Mouse (Mus musculus): ENCODE results near the gene Tmem253. TPM values are rescaled to one million over a fixed set of nuclear protein-coding genes. Genes with fewer than 3 reads are reported as not detected.

Gene Tmem253
- 1.6 and 2.0 TPM in 2 replicates for polyA plus RNA-seq (2012; rRNA removed)

DNA sequence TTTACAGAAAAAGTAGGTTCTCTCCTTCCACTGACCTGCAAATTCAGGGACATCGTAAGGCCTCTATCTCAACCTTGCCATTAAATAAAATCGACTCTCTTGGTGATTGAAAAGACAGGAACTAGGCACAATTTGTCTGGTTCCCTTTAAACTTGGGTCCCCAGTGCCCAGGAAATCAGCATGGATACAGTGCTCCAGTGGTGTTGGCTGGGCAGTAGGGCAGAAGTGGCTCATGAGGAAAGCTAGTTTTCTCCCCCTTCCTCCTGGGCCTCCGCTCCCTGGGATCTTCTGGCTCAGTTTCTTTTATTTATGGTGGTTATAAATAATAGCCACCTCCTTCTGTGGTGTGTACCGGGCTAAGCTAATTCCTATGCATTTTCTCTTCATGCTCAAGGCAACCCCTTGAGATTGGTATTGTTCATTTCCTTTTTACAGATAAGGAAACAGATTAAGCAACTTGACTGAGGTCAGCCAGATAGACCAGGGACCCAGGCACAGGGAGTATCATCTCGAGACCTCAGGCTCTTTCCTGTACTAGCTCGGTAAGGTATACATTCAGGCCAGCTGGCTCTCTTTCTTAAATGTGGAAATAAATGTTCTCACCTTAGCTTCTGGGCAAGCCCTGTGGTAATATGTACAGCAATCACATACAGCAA, at the start of gene Tmem253:
Gene Tmem253, plus strand, starts transcription at position 214 of the 656 bp plus-strand sequence.

DNA sequence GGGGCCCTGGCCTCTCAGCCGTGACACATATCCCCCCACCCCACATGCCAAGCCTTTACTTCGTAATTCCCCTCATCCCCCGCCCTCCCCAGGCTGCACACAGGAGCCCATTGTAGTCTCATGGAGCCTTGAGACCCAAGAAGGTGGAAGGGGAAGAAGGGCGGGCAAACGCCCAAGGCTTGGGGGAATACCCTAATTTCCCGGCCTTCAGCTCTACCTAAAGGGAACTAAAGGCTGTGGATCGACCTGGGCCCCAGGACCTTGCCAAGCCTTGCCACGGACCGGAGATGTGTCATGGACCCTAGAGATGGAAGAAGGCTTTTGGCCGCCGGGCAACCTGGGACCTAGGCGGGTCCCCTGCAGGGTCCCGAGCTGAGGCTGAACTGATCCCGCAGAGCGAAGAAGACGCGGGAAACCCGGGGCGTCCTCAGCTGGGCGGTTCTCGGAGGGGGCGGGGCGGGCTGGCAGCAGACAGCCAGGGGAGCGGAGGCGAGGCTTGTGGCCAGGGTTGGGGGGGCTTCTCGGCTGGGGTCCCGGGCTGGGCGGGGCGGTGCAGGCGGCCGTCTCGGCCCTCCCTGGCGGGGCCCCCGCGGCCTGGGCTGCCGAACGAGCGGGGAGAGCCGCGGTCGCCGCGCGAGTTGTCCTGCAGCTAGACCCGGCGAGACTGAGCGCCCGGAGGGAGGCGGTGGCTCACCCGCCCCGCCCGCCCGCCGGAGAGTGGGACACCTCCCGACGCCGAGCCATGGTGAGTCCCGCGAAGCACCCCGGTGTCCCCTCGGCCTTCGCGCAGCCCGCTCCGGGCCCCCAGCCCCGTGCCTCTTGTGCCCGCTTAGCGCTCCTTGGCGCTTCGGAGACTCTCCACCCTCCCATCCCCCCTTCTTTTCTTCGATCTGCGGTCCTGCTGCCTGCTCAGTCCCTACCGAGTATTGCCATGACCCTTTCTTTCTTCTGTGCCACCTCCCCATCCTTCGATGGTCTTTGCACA, 30.9 kb upstream of the Tmem253 start, which contains the start of gene Arhgef40:
Gene Arhgef40, plus strand, starts transcription at position 473 of the 985 bp plus-strand sequence.

DNA sequence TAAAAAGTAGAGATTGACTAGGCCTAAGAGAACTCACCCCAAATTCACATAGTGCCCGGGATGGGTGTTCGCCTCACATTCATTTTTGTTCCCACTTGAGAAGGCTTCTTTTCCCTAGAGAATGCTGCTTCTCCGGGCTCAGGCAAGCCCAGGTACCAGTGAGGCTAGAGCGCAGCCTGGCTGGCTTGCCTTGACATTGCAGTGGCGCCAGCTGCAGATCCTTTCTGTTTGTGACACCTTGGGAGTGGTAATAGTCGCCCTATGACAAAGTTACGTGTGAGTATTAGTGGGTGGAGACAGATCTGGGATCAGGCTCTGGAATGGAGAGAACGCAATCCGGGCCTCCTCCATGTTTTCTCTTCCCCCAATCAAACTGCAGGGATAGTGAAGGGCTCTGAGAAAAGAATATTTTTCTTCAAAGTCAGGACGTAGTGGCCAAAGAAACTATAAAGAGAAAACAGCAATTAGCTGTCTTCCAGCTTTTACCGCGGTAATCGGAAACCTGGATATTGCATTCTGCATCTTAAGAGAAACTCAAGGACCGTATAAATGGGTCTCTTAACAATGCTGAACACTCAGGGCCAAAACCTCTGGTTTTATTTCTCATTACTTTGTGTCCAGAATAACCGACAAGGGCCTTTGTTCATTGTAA, 5.2 kb downstream of the Tmem253 start, which contains the start of gene Zfp219:
Gene Zfp219, minus strand, starts transcription at position 248 of the 652 bp plus-strand sequence.

DNA sequence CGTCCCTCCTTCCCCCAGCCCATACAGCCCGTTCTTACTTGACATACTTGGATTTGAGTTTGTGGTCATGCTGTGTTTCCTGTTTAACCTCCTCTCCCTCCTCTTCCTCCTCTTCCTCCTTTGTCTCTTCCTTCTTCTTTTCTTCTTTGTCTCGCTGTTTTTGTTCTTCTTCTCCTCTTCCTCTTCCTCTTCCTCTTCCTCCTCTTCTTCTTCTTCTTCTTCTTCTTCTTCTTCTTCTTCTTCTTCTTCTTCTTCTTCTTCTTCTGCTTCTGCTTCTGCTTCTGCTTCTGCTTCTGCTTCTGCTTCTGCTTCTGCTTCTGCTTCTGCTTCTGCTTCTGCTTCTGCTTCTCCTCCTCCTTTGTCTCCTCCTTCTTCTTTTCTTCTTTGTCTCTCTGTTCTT, 26.9 kb downstream of the Tmem253 start, which contains the start of gene Olfr221:
Gene Olfr221, minus strand, starts transcription at position 101 of the 400 bp plus-strand sequence.

Other genes starting within 250 kb of the Tmem253 start
- not detected in 2 replicates for gene Ang4, start 242.1 kb upstream of the Tmem253 start, polyA plus RNA-seq (2012; rRNA removed)
- not detected in 2 replicates for gene AY358078, start 215.6 kb upstream of the Tmem253 start, polyA plus RNA-seq (2012; rRNA removed)
- 0.16 and 0.19 TPM in 2 replicates for gene Ear6, start 162.0 kb upstream of the Tmem253 start, polyA plus RNA-seq (2012; rRNA removed)
- gene Mettl17, start 130.8 kb upstream of the Tmem253 start, polyA plus RNA-seq (2012; rRNA removed) = 70.5 and 72.2 TPM in 2 replicates
- 11.8 and 12.0 TPM in 2 replicates for gene Slc39a2, start 122.8 kb upstream of the Tmem253 start, polyA plus RNA-seq (2012; rRNA removed)
- gene Ndrg2, start 101.5 kb upstream of the Tmem253 start, polyA plus RNA-seq (2012; rRNA removed) = 102 and 103 TPM in 2 replicates
- not detected in 2 replicates for gene Tppp2, start 97.2 kb upstream of the Tmem253 start, polyA plus RNA-seq (2012; rRNA removed)
- gene Rnase13, start 92.9 kb upstream of the Tmem253 start, polyA plus RNA-seq (2012; rRNA removed) = not detected in 2 replicates
- gene Arhgef40, start 30.9 kb upstream of the Tmem253 start, polyA plus RNA-seq (2012; rRNA removed) = 106 and 134 TPM in 2 replicates
- gene Zfp219, start 5.1 kb downstream of the Tmem253 start, polyA plus RNA-seq (2012; rRNA removed) = 150 and 179 TPM in 2 replicates
- gene Olfr221, start 26.8 kb downstream of the Tmem253 start, polyA plus RNA-seq (2012; rRNA removed) = 0.01 TPM in 1 of 2 replicates, not detected in the other
- gene Hnrnpc, start 88.4 kb downstream of the Tmem253 start, polyA plus RNA-seq (2012; rRNA removed) = 497 and 569 TPM in 2 replicates
- gene Rpgrip1, start 95.0 kb downstream of the Tmem253 start, polyA plus RNA-seq (2012; rRNA removed) = 1.7 and 1.8 TPM in 2 replicates
- gene Supt16, start 181.8 kb downstream of the Tmem253 start, polyA plus RNA-seq (2012; rRNA removed) = 42.6 and 46.2 TPM in 2 replicates
- gene Chd8, start 242.1 kb downstream of the Tmem253 start, polyA plus RNA-seq (2012; rRNA removed) = 63.5 and 70.7 TPM in 2 replicates

Measured in central nervous system, embryonic 14 days (tissue).